Mouse (Mus musculus) heart, postnatal 10 days (tissue): ENCODE results near the gene Ncaph. TPM values are rescaled to one million over a fixed set of nuclear protein-coding genes. Genes with fewer than 3 reads are reported as not detected.
"Not testable (repeated sequence)": the region's sequence is repeated elsewhere in the genome, so short reads cannot be mapped to it uniquely, and the experiment has no call there.

Experiments
- DNase-seq, 2 experiments: peaks; one replicate each; pipeline ENCODE4 v3.0.0; 2021
- intact Hi-C: fragments of 180-260 bp; cut with DNase I; formaldehyde crosslinking; loops from one replicate; pipeline ENCODE4 v1.15.1; 2025
- total RNA-seq, 2 experiments: library from RNA; stranded (reverse); gene quantifications; 2 replicates each; pipeline ENCODE4 v1.2.3; 2021

Ncaph gene
- total RNA-seq, 2 experiments from 2014 or later, result 13.7 to 15.2 TPM

GRCm38 (mm10) chr2:127092000-127092399, 41.8 kb downstream of the Ncaph start:
- intact Hi-C loops, result loop anchor here (10.0 kb wide), 1 partner anchor 113 kb away; the partner anchor contains the start of genes 1810024B03Rik and Snrnp200
- no peak for DNase-seq

GRCm38 (mm10) chr2:127090151-127090550, 43.6 kb downstream of the Ncaph start:
- not testable (repeated sequence) for DNase-seq
- intact Hi-C loops, result loop anchor here (10.0 kb wide), 1 partner anchor 115 kb away; the partner anchor contains the start of genes 1810024B03Rik and Snrnp200

- intact Hi-C loops, result no loop called here
These were observed 47.5 kb downstream of the Ncaph start for GRCm38 (mm10) chr2:127086235-127086634.

GRCm38 (mm10) chr2:127080591-127081218, 53.0 kb downstream of the Ncaph start:
- DNase-seq, result no peak
- intact Hi-C loops, result no loop called here

More at GRCm38 (mm10) chr2:127086235-127086634, 47.5 kb downstream of the Ncaph start:
- no peak for DNase-seq

GRCm38 (mm10) chr2:127079881-127080590, 53.7 kb downstream of the Ncaph start:
- peak in 1 of 2 experiments; percentile 14 for DNase-seq

GRCm38 (mm10) chr2:127079066-127079465, 54.7 kb downstream of the Ncaph start:
- intact Hi-C loops, DNase-seq: not testable (repeated sequence)

More at GRCm38 (mm10) chr2:127079881-127080590, 53.7 kb downstream of the Ncaph start:
- intact Hi-C loops, result no loop called here

DNA sequence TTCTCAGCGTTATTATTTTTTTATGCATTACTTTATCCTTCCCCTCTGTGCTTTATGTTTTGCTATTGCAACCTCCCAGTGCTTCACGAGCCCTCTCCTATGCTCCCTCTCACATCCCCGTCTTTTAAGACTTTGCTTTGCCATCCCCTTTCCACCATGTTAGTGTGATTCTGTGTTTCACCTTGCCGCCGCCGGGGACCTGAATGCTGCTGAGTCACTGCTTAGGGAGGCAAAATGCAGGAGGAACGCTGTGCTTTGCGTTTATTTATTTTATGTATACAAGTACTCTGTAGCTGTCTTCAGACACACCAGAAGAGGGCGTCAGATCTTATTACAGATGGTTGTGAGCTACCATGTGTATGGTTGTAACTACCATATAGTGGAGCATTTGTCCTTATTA, 56.1 kb downstream of the Ncaph start:
- DNase-seq, result no peak
- intact Hi-C loops, result no loop called here

DNA sequence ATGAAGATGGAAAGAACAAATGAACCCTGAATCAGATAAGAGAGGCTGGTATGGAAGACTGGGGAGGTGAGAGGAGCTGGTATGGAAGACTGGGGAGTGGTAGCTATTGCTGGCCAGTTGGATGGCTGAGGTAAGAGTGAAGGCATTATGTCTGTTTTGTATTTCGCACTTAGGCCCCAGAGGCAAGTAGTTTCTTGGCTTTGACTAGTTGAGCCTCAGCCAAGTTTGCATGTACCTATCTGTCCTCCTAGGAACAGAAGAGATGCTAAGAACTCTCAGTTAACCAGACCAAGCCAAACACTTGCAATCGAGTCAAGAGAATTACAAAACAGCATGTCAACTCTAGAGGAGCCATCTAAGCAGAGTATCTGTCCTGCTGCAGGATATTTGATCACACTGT, 59.6 kb downstream of the Ncaph start:
- intact Hi-C loops, result no loop called here
- DNase-seq, result no peak

DNA sequence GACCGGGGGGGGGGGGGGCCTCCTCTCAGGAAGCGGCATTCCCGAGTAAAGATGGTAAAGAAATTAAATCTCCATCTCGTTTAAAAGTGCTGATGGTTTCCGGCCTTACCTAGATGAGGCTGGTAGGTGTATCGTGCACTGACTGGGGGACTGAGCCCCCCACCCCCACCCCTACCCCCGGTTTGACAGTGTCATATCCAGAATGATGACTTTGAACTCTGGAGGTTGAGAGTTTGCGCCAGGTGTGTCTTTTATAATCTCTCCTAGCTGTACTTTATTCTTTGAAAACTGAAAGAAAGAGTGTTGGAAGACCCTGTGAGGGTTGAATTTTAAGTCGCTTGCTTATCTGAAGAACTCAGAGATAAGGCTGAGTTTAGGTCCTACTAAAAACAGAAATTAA, 62.9 kb downstream of the Ncaph start:
- intact Hi-C loops, result no loop called here

GRCm38 (mm10) chr2:127070435-127070841, 63.3 kb downstream of the Ncaph start, which contains the start of gene Blvra:
Gene Blvra, plus strand, starts transcription at chr2:127070665.
- DNase-seq, result peak; percentile 91 to 94
- intact Hi-C loops, result no loop called here

More for the DNA sequence above, 62.9 kb downstream of the Ncaph start:
- DNase-seq, result no peak

DNA sequence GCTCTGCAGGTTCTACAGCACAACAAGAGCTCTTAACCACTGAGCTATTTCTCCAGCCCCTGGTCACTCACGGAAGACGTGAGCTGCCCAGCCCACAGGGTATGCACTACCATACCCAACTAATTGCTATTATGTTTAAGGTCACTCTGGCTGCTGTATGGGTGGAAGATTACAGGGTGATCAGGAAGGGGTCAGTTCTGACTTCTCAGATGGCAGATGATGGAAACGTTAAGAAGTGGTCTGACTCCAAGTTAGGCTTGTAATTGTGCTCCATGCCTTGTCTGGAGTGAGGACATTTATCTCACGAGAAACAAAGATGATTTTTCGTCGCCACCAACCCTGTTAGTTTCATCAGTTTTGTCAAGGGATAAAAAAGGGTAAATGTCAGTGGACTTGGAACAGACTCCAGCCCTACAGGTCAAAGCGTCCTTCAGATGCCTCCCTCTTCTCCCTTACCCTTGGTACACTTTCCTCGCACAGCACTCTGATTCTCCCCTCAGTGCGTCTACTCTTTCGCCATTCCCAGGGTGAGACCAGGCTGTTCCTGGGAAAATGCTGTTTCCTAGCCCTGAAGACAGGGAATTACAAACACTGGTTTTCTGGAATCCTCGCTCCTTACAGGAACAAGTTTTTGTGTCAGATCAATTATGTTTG, 63.8 kb downstream of the Ncaph start:
- DNase-seq, result peak in 1 of 2 experiments; percentile 11
- intact Hi-C loops, result no loop called here

DNA sequence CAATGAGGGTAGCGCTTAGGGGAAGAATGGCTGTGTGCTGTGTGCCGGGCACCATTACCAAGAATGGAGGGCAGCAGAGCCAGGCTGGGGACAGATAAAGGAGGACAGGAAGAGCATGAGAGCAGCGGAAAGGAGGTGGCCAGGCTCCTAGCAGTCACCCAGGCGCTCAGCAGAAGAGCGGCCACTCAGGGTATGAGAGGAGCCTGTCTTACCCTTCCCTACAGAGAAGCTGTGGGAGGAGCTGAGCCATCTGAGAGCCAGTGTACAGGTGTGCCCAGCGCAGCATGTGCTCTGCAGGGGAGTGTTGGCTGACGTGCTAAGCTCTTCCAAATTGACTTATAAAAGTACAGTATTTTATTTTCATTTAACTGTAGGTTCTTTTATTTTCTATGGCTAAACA, 64.9 kb downstream of the Ncaph start:
- intact Hi-C loops, result no loop called here
- no peak for DNase-seq

DNA sequence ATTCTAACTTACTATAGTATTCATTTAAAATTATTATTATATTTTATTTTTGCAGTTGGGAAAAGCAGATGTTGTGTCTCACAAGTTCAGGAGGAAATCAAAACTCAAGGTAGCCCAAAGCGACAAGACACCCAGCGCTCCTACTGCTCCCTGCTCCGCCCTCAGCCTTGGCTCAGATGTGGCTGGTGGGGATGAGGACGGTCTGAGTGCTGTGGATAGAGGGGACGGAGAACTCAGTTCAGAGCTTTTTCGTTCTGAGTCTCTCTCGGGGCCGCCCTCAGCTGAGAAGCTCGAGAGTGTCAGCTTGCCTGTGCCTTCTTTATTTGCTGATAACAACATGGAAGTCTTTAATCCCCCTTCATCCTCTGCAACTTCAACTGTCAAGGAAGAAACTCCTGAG, 72.3 kb downstream of the Ncaph start:
- intact Hi-C loops, result no loop called here
- DNase-seq, result no peak

Other genes with a start within 250 kb of the Ncaph start
- gene Sppl2a, start 200.7 kb downstream of the Ncaph start, total RNA-seq, result 10 to 100 TPM; 49.6 to 51.3 TPM
- 1 to 10 TPM; 7.4 to 9.6 TPM for gene Ap4e1, start 125.2 kb downstream of the Ncaph start, total RNA-seq
- 10 to 100 TPM; 23.0 to 26.1 TPM for gene Blvra, start 63.3 kb downstream of the Ncaph start, total RNA-seq
- 10 to 100 TPM; 14.1 to 15.3 TPM for gene Itpripl1, start 9.5 kb upstream of the Ncaph start, total RNA-seq
- gene 1810024B03Rik, start 74.3 kb upstream of the Ncaph start, total RNA-seq, result under 1 TPM; 0.53 to 0.67 TPM
- gene Snrnp200, start 74.4 kb upstream of the Ncaph start, total RNA-seq, result 10 to 100 TPM; 63.3 to 66.8 TPM
- gene Ciao1, start 113.9 kb upstream of the Ncaph start, total RNA-seq, result 10 to 100 TPM; 57.2 to 60.4 TPM
- gene Tmem127, start 114.0 kb upstream of the Ncaph start, total RNA-seq, result 10 to 100 TPM; 39.4 to 40.4 TPM
- 100 to 1,000 TPM; 184 to 187 TPM for gene Stard7, start 136.3 kb upstream of the Ncaph start, total RNA-seq
- 1 to 10 TPM; 1.2 to 1.8 TPM for gene Dusp2, start 202.2 kb upstream of the Ncaph start, total RNA-seq
- not detected for gene Astl, start 204.7 kb upstream of the Ncaph start, total RNA-seq
- gene Adra2b, start 229.3 kb upstream of the Ncaph start, total RNA-seq, result 1 to 10 TPM in 1 of 2 experiments, under 1 TPM in 1; 0.84 to 1.1 TPM